Mouse (Mus musculus) WW6 (cell line): ENCODE measurements around the gene Hspb7.

ENCODE experiments used
- DNase-seq: peaks from one replicate; pipeline ENCODE4 v3.0.0-alpha.2; 2013; ENCODE audit warnings: low read depth, low spot score

The Hspb7 gene

GRCm38 (mm10) chr4:141444451-141445327, 24.1 kb downstream of the Hspb7 start, which contains the start of gene Zbtb17:
Gene Zbtb17 (plus strand): TSS chr4:141444654.
- DNase-seq, result no peak

- DNase-seq, result no peak
These were observed 24.7 kb downstream of the Hspb7 start for GRCm38 (mm10) chr4:141445328-141445720.

- DNase-seq, result no peak
These were observed 25.6 kb downstream of the Hspb7 start for GRCm38 (mm10) chr4:141446211-141446610.

- no peak for DNase-seq
These were observed 30.7 kb downstream of the Hspb7 start for GRCm38 (mm10) chr4:141451251-141451650.

- no peak for DNase-seq
These were observed 31.4 kb downstream of the Hspb7 start for GRCm38 (mm10) chr4:141451916-141452450.

- no peak for DNase-seq
These were observed 34.2 kb downstream of the Hspb7 start for GRCm38 (mm10) chr4:141454581-141455350.

GRCm38 (mm10) chr4:141455526-141455925, 34.9 kb downstream of the Hspb7 start:
- no peak for DNase-seq

- DNase-seq, result no peak
These were observed 35.8 kb downstream of the Hspb7 start for GRCm38 (mm10) chr4:141456193-141456938.

- DNase-seq, result no peak
These were observed 37.7 kb downstream of the Hspb7 start for GRCm38 (mm10) chr4:141458236-141458635.

GRCm38 (mm10) chr4:141458888-141459287, 38.3 kb downstream of the Hspb7 start:
- DNase-seq, result no peak

GRCm38 (mm10) chr4:141459766-141460165, 39.2 kb downstream of the Hspb7 start:
- no peak for DNase-seq

- no peak for DNase-seq
These were observed 39.9 kb downstream of the Hspb7 start for GRCm38 (mm10) chr4:141460481-141460880.

GRCm38 (mm10) chr4:141461088-141461487, 40.5 kb downstream of the Hspb7 start:
- DNase-seq, result no peak

GRCm38 (mm10) chr4:141461576-141461975, 41.0 kb downstream of the Hspb7 start:
- DNase-seq, result no peak

GRCm38 (mm10) chr4:141463472-141463871, 42.9 kb downstream of the Hspb7 start:
- DNase-seq, result no peak

- no peak for DNase-seq
These were observed 44.1 kb downstream of the Hspb7 start for GRCm38 (mm10) chr4:141464722-141465121.

- no peak for DNase-seq
These were observed 45.1 kb downstream of the Hspb7 start for GRCm38 (mm10) chr4:141465512-141466288.

GRCm38 (mm10) chr4:141466289-141466795, 45.8 kb downstream of the Hspb7 start:
- no peak for DNase-seq

- DNase-seq, result no peak
These were observed 46.4 kb downstream of the Hspb7 start for GRCm38 (mm10) chr4:141466844-141467580.

- no peak for DNase-seq
These were observed 47.0 kb downstream of the Hspb7 start for GRCm38 (mm10) chr4:141467581-141467927.
